23 mouse cellular contexts compared by ENCODE assay signal in the genomic region with DNA sequence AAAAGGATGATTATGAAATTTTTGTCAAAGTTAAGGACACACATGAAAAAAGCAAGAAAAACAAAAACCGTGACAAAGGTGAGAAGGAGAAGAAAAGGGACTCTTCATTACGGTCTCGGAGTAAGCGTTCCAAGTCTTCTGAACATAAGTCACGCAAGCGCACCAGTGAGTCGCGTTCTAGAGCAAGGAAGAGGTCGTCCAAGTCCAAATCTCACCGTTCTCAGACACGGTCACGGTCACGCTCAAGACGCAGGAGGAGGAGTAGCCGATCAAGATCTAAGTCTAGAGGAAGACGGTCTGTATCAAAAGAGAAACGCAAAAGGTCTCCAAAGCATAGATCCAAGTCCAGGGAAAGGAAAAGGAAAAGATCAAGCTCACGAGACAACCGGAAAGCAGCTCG. TPM values are rescaled to one million over a fixed set of nuclear protein-coding genes. Genes with fewer than 3 reads are reported as not detected.
DNase-seq lines count a peak whose midpoint lies in the region; ATAC-seq and TF ChIP-seq lines count a peak whose summit lies in the region.
"Had no signal": no experiment of that assay in that cellular context is flagged by ENCODE, and none has a peak within 500 bp of the region (broad histone marks: within the 10 kb centered on the region; RNA-seq: fewer than 3 reads in every experiment).

No protein-coding gene starts in this region.

- no peak for TF ChIP-seq EP300 in MEL (IDR thresholded peaks at IDR 0.05; ENCODE audit: low read depth in 1 of 2, low read length in 2 of 2)

- H3K4me1 ChIP-seq in intestine, postnatal 0 days (replicated peaks; ENCODE audit: control insufficient read depth, insufficient read depth, low read length) = no peaks in the 10 kb centered on the region
- H3K4me1 ChIP-seq in intestine, embryonic 15.5 days (replicated peaks) = no peaks in the 10 kb centered on the region
- H3K4me1 ChIP-seq in E14TG2a.4 (replicated peaks; ENCODE audit: low read depth, low read length) (peaks cover 51% of the 10 kb centered on the region), MEL (ENCODE audit: control insufficient read depth in 1 of 2, insufficient read depth in 2 of 2, low read length in 2 of 2) (no peaks in the 10 kb centered on the region)
- peaks cover 7% of the 10 kb centered on the region for H3K4me1 ChIP-seq in forebrain, embryonic 13.5 days
- H3K4me1 ChIP-seq in hindbrain, embryonic 12.5 days = peaks cover 2% of the 10 kb centered on the region; the same call in 1 of the 2 replicates
- H3K4me1 ChIP-seq: forebrain, embryonic 10.5 days had no signal

- 98% methylated on average over 20 of the region's 20 CpGs for WGBS in intestine, postnatal 0 days
- 95% methylated on average over 20 of the region's 20 CpGs for WGBS in intestine, embryonic 15.5 days
- WGBS in forebrain, embryonic 13.5 days = 97% methylated on average over 20 of the region's 20 CpGs
- WGBS in hindbrain, embryonic 12.5 days = 96% methylated on average over 20 of the region's 20 CpGs

- no peaks in the 10 kb centered on the region for H3K27me3 ChIP-seq in intestine, postnatal 0 days (replicated peaks; ENCODE audit: control insufficient read depth, insufficient read depth, low read length)
- H3K27me3 ChIP-seq in intestine, embryonic 15.5 days (replicated peaks) = no peaks in the 10 kb centered on the region
- no peaks in the 10 kb centered on the region for H3K27me3 ChIP-seq in E14TG2a.4 (ENCODE audit: insufficient read depth, low read length)
- H3K27me3 ChIP-seq in MEL (ENCODE audit: control insufficient read depth in 1 of 2, insufficient read depth in 2 of 2, low read length in 2 of 2) = no peaks in the 10 kb centered on the region
- H3K27me3 ChIP-seq in forebrain, embryonic 13.5 days = no peaks in the 10 kb centered on the region
- no peaks in the 10 kb centered on the region for H3K27me3 ChIP-seq in hindbrain, embryonic 12.5 days
- H3K27me3 ChIP-seq: hindbrain, embryonic 13.5 days had no signal

- peaks cover 65% of the 10 kb centered on the region for H3K79me2 ChIP-seq in MEL (ENCODE audit: control insufficient read depth, insufficient read depth, low read length, poor library complexity)

- H3K4me3 ChIP-seq in intestine, postnatal 0 days (ENCODE audit: low read depth, low read length) = no peak overlapping the region
- H3K4me3 ChIP-seq in intestine, embryonic 15.5 days (replicated peaks) = no peak overlapping the region
- H3K4me3 ChIP-seq in E14TG2a.4 (replicated peaks; ENCODE audit: low read length) (peak overlapping the region; percentile 45), MEL (ENCODE audit: control insufficient read depth in 1 of 2, insufficient read depth in 1 of 2, low read depth in 2 of 2, low read length in 2 of 2) (no peak overlapping the region)
- no peak overlapping the region for H3K4me3 ChIP-seq in forebrain, embryonic 13.5 days
- H3K4me3 ChIP-seq in hindbrain, embryonic 12.5 days = no peak overlapping the region
- H3K4me3 ChIP-seq: forebrain, embryonic 10.5 days; gastrocnemius, adult 2 months; hindbrain, embryonic 13.5 days had no signal

- no peak for TF ChIP-seq RAD21 in MEL (IDR thresholded peaks at IDR 0.05; ENCODE audit: low read depth, low read length)

- peaks cover 94% of the 10 kb centered on the region for H3K36me3 ChIP-seq in intestine, postnatal 0 days (ENCODE audit: control insufficient read depth, insufficient read depth)
- peaks cover 70% of the 10 kb centered on the region for H3K36me3 ChIP-seq in intestine, embryonic 15.5 days
- H3K36me3 ChIP-seq in E14TG2a.4 (ENCODE audit: insufficient read depth, low read length) (peaks cover 100% of the 10 kb centered on the region), MEL (ENCODE audit: control insufficient read depth in 1 of 2, insufficient read depth in 2 of 2, low read length in 2 of 2) (peaks cover 6 to 66% of the 10 kb centered on the region in 2 experiments)
- peaks cover 93% of the 10 kb centered on the region for H3K36me3 ChIP-seq in forebrain, embryonic 13.5 days (ENCODE audit: poor library complexity, severe bottlenecking)
- H3K36me3 ChIP-seq in hindbrain, embryonic 12.5 days = peaks cover 90% of the 10 kb centered on the region

- no peak overlapping the region for H3K9ac ChIP-seq in intestine, postnatal 0 days (ENCODE audit: low read depth, low read length)
- no peak overlapping the region for H3K9ac ChIP-seq in intestine, embryonic 15.5 days
- no peak overlapping the region for H3K9ac ChIP-seq in MEL (ENCODE audit: control insufficient read depth, low read depth, low read length, poor library complexity, severe bottlenecking)
- no peak overlapping the region for H3K9ac ChIP-seq in forebrain, embryonic 13.5 days
- H3K9ac ChIP-seq in hindbrain, embryonic 12.5 days = no peak overlapping the region
- H3K9ac ChIP-seq: forebrain, postnatal 0 days; hindbrain, embryonic 13.5 days had no signal

- TF ChIP-seq POLR2A in MEL (IDR thresholded peaks at IDR 0.05; ENCODE audit: control insufficient read depth in 1 of 2, insufficient read depth in 1 of 2, low read depth in 1 of 2, low read length in 2 of 2, poor library complexity in 1 of 2) = no peak

- no peak overlapping the region for H3K4me2 ChIP-seq in intestine, postnatal 0 days (replicated peaks; ENCODE audit: low read depth)
- no peak overlapping the region for H3K4me2 ChIP-seq in intestine, embryonic 15.5 days (replicated peaks)
- no peak overlapping the region for H3K4me2 ChIP-seq in forebrain, embryonic 13.5 days
- H3K4me2 ChIP-seq in hindbrain, embryonic 12.5 days (replicated peaks) = no peak overlapping the region
- H3K4me2 ChIP-seq: heart, embryonic 11.5 days; hindbrain, embryonic 13.5 days had no signal

- DNase-seq in MEL (ENCODE audit: low read depth, low spot score) = no peak
- DNase-seq: adrenal gland, adult 8-10 months; adrenal gland, postnatal 25 days; B cell, adult 2 months; cerebellum, adult 11-12 months; cerebellum, adult 9-10 months; cerebellum, postnatal 14 days; forebrain, postnatal 0 days; gastrocnemius, adult 2 months; gastrocnemius, postnatal 14 days; heart, adult 11 months; kidney, adult 18-20 months had no signal

- 0 out of 2 replicates have a peak overlapping the region, but pooled peaks have one; percentile 4 for H3K27ac ChIP-seq in intestine, postnatal 0 days (ENCODE audit: low read depth, low read length)
- no peak overlapping the region for H3K27ac ChIP-seq in intestine, embryonic 15.5 days
- no peak overlapping the region for H3K27ac ChIP-seq in MEL (ENCODE audit: control insufficient read depth, low read depth, low read length)
- no peak overlapping the region for H3K27ac ChIP-seq in forebrain, embryonic 13.5 days
- no peak overlapping the region for H3K27ac ChIP-seq in hindbrain, embryonic 12.5 days
- H3K27ac ChIP-seq: forebrain, embryonic 10.5 days; gastrocnemius, adult 2 months; hindbrain, embryonic 13.5 days had no signal

- no peak for ATAC-seq in intestine, postnatal 0 days
- ATAC-seq in intestine, embryonic 15.5 days = no peak
- no peak for ATAC-seq in forebrain, embryonic 13.5 days
- ATAC-seq in hindbrain, embryonic 12.5 days (ENCODE audit: low FRiP score) = no peak
- ATAC-seq: activated CD4-positive, CD25-positive, alpha-beta regulatory T cell, adult 4 months; forebrain, embryonic 14.5 days; forebrain, postnatal 0 days; hindbrain, embryonic 16.5 days had no signal

- H3K9me3 ChIP-seq in intestine, postnatal 0 days (ENCODE audit: control insufficient read depth) = no peaks in the 10 kb centered on the region
- H3K9me3 ChIP-seq in intestine, embryonic 15.5 days = no peaks in the 10 kb centered on the region
- no peaks in the 10 kb centered on the region for H3K9me3 ChIP-seq in E14TG2a.4 (ENCODE audit: low read length)
- H3K9me3 ChIP-seq in MEL (replicated peaks; ENCODE audit: insufficient read depth, low read length) = no peaks in the 10 kb centered on the region
- H3K9me3 ChIP-seq in forebrain, embryonic 13.5 days (replicated peaks) = no peaks in the 10 kb centered on the region
- H3K9me3 ChIP-seq in hindbrain, embryonic 12.5 days (replicated peaks) = no peaks in the 10 kb centered on the region
- H3K9me3 ChIP-seq: hindbrain, embryonic 13.5 days had no signal

- TF ChIP-seq CTCF in intestine, postnatal 0 days (IDR thresholded peaks at IDR 0.05; ENCODE audit: low read depth) = no peak
- TF ChIP-seq CTCF in E14TG2a.4 (conservative IDR thresholded peaks at IDR 0.05; ENCODE audit: low read length) (no peak), MEL (IDR thresholded peaks at IDR 0.05 in 2 of 3, conservative IDR thresholded peaks at IDR 0.05 in 1 of 3; ENCODE audit: control insufficient read depth in 1 of 3, insufficient read depth in 1 of 3, low read depth in 2 of 3, low read length in 3 of 3, poor library complexity in 1 of 3, severe bottlenecking in 1 of 3) (no peak)

RNA-seq across cellular contexts. Expression of gene Son, which starts 12.5 kb away (rescaled TPM):
- 71.1 and 83.4 TPM in 2 replicates for polyA plus RNA-seq in intestine, postnatal 0 days (2015; fragmentation: Nextera tagmentation; extraction: Ambion mirVana)
- polyA plus RNA-seq in intestine, embryonic 15.5 days (2015; fragmentation: Nextera tagmentation; extraction: Ambion mirVana) = 100 and 101 TPM in 2 replicates
- 93.6 and 102 TPM in 2 replicates for total RNA-seq in MEL (2012; rRNA removed)
- 100 to 1,000 TPM; 157 to 182 TPM for polyA plus RNA-seq in MEL (2012; ENCODE audit: insufficient read depth in 1 of 2, insufficient read length in 2 of 2, low read depth in 1 of 2, low replicate concordance in 2 of 2, missing spikeins in 1 of 2)
- 151 and 154 TPM in 2 replicates for polyA plus RNA-seq in forebrain, embryonic 13.5 days (2015; fragmentation: Nextera tagmentation; extraction: Ambion mirVana)
- polyA plus RNA-seq in hindbrain, embryonic 12.5 days (2016; fragmentation: Nextera tagmentation; extraction: Ambion mirVana) = 159 and 162 TPM in 2 replicates

RNA-seq across cellular contexts. Expression of gene Gart, which starts 13.0 kb away (rescaled TPM):
- 19.0 and 23.8 TPM in 2 replicates for polyA plus RNA-seq in intestine, postnatal 0 days (2015; fragmentation: Nextera tagmentation; extraction: Ambion mirVana)
- 107 and 110 TPM in 2 replicates for polyA plus RNA-seq in intestine, embryonic 15.5 days (2015; fragmentation: Nextera tagmentation; extraction: Ambion mirVana)
- total RNA-seq in MEL (2012; rRNA removed) = 400 and 417 TPM in 2 replicates
- polyA plus RNA-seq in MEL (2012; ENCODE audit: insufficient read depth in 1 of 2, insufficient read length in 2 of 2, low read depth in 1 of 2, low replicate concordance in 2 of 2, missing spikeins in 1 of 2) = 100 to 1,000 TPM in 1 of 2 experiments, 10 to 100 TPM in 1; 94.0 to 509 TPM
- polyA plus RNA-seq in forebrain, embryonic 13.5 days (2015; fragmentation: Nextera tagmentation; extraction: Ambion mirVana) = 95.7 and 96.4 TPM in 2 replicates
- polyA plus RNA-seq in hindbrain, embryonic 12.5 days (2016; fragmentation: Nextera tagmentation; extraction: Ambion mirVana) = 85.2 and 88.1 TPM in 2 replicates

RNA-seq across cellular contexts. Expression of gene Donson, which starts 28.8 kb away (rescaled TPM):
- 6.2 and 6.7 TPM in 2 replicates for polyA plus RNA-seq in intestine, postnatal 0 days (2015; fragmentation: Nextera tagmentation; extraction: Ambion mirVana)
- 16.3 and 17.6 TPM in 2 replicates for polyA plus RNA-seq in intestine, embryonic 15.5 days (2015; fragmentation: Nextera tagmentation; extraction: Ambion mirVana)
- total RNA-seq in MEL (2012; rRNA removed) = 25.4 and 25.7 TPM in 2 replicates
- 10 to 100 TPM in 1 of 2 experiments, not detected in 1; 33.9 TPM for polyA plus RNA-seq in MEL (2012; ENCODE audit: insufficient read depth in 1 of 2, insufficient read length in 2 of 2, low read depth in 1 of 2, low replicate concordance in 2 of 2, missing spikeins in 1 of 2)
- polyA plus RNA-seq in forebrain, embryonic 13.5 days (2015; fragmentation: Nextera tagmentation; extraction: Ambion mirVana) = 23.6 and 24.9 TPM in 2 replicates
- polyA plus RNA-seq in hindbrain, embryonic 12.5 days (2016; fragmentation: Nextera tagmentation; extraction: Ambion mirVana) = 28.9 and 31.0 TPM in 2 replicates

RNA-seq across cellular contexts. Expression of gene Dnajc28, which starts 41.0 kb away (rescaled TPM):
- 1.0 and 1.5 TPM in 2 replicates for polyA plus RNA-seq in intestine, postnatal 0 days (2015; fragmentation: Nextera tagmentation; extraction: Ambion mirVana)
- polyA plus RNA-seq in intestine, embryonic 15.5 days (2015; fragmentation: Nextera tagmentation; extraction: Ambion mirVana) = 2.1 and 2.5 TPM in 2 replicates
- total RNA-seq in MEL (2012; rRNA removed) = 0.85 and 1.2 TPM in 2 replicates
- 1 to 10 TPM in 1 of 2 experiments, not detected in 1; 1.9 TPM for polyA plus RNA-seq in MEL (2012; ENCODE audit: insufficient read depth in 1 of 2, insufficient read length in 2 of 2, low read depth in 1 of 2, low replicate concordance in 2 of 2, missing spikeins in 1 of 2)
- 7.4 and 7.9 TPM in 2 replicates for polyA plus RNA-seq in forebrain, embryonic 13.5 days (2015; fragmentation: Nextera tagmentation; extraction: Ambion mirVana)
- 4.9 and 6.2 TPM in 2 replicates for polyA plus RNA-seq in hindbrain, embryonic 12.5 days (2016; fragmentation: Nextera tagmentation; extraction: Ambion mirVana)
